Mouse (Mus musculus): ENCODE data around the gene Rela.

DNA sequence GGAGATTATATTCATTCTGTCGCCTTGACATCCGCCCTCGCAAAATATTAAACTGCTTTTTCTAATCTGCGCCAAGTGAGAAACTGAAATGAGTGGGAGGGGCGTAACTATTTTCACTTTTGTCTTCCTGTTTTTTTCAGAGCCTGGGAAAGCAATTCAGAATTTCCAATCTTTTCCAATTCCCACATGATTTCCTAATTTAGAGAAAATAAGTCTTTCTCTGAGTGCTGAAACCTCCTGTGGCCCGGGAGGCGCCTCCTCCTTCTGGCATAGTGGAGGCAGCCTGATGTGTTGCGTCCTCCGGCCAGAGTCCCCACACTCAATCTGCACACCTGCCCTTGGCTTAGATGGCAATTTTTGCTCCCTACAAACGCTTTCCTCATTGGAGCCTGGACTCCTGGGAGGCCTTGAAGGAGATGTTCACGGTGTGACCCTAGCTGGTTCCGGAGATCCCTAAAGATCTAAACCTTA, 677 bp upstream of the Rela start:
- no peak for TF ChIP-seq GATA1 (IDR thresholded peaks at IDR 0.05; ENCODE audit: borderline replicate concordance, low read length)
- TF ChIP-seq FLI1 (IDR thresholded peaks at IDR 0.05; ENCODE audit: low read length), result no peak
